Comparison of ENCODE assay signal across 29 mouse cellular contexts in the genomic region with DNA sequence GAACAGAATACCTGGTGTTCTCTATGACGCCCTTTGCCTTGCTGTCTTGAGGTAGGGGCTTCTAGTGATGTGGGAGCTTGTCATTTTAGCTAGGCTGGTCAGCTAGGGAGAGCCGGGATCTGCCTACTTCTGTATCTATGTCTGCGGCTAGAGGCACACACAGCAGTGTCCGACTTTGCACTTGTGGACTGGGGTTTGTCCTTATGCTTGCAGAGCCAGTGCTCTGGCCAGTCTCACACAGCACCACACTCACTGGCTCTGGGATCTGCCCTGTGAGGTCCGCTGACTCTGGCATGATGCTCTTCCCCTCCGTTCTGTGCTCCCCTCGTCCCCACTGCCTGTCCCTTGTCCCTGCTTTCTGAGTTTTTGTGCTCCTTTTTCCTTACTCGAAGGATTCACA.
"Had no signal": no experiment of that assay in that cellular context is flagged by ENCODE, and none has a peak within 500 bp of the region (broad histone marks: within the 10 kb centered on the region; RNA-seq: fewer than 3 reads in every experiment).

No protein-coding gene starts in this region.

- H3K9me3 ChIP-seq: heart, embryonic 12.5 days; heart, embryonic 13.5 days; heart, embryonic 15.5 days; hindbrain, embryonic 10.5 days; hindbrain, embryonic 12.5 days; hindbrain, embryonic 13.5 days; hindbrain, embryonic 15.5 days; intestine, embryonic 15.5 days; kidney, embryonic 15.5 days had no signal

- DNase-seq: heart, postnatal 10 days; heart, postnatal 14 days; heart, postnatal 36 days; kidney, adult 11 months; kidney, adult 18-20 months; kidney, adult 2 months; kidney, adult 8-10 months; kidney, adult 9 months; kidney, postnatal 10 days; kidney, postnatal 14 days; kidney, postnatal 25 days; kidney, postnatal 36 days; kidney, postnatal 4 days; layer of hippocampus, adult 9-11 months; layer of hippocampus, postnatal 36 days had no signal

- H3K4me3 ChIP-seq: heart, embryonic 12.5 days; heart, embryonic 13.5 days; heart, embryonic 15.5 days; hindbrain, embryonic 10.5 days; hindbrain, embryonic 12.5 days; hindbrain, embryonic 13.5 days; hindbrain, embryonic 15.5 days; intestine, embryonic 15.5 days; kidney, embryonic 15.5 days; layer of hippocampus, adult 2 months; left cerebral cortex, adult 2 months had no signal

- H3K27ac ChIP-seq: heart, embryonic 13.5 days; heart, embryonic 15.5 days; hindbrain, embryonic 10.5 days; hindbrain, embryonic 12.5 days; hindbrain, embryonic 13.5 days; hindbrain, embryonic 14.5 days; hindbrain, embryonic 15.5 days; hindbrain, postnatal 0 days; intestine, embryonic 15.5 days; kidney, embryonic 15.5 days; kidney, postnatal 0 days; layer of hippocampus, adult 2 months; left cerebral cortex, adult 2 months had no signal

- H3K27me3 ChIP-seq: heart, embryonic 12.5 days; heart, embryonic 13.5 days; heart, embryonic 15.5 days; hindbrain, embryonic 12.5 days; hindbrain, embryonic 15.5 days; intestine, embryonic 15.5 days; kidney, embryonic 15.5 days had no signal

- H3K4me1 ChIP-seq: heart, embryonic 12.5 days; heart, embryonic 13.5 days; heart, embryonic 15.5 days; intestine, embryonic 15.5 days; kidney, embryonic 15.5 days had no signal

- H3K36me3 ChIP-seq: heart, embryonic 12.5 days; heart, embryonic 13.5 days; heart, embryonic 15.5 days; hindbrain, embryonic 10.5 days; hindbrain, embryonic 12.5 days; hindbrain, embryonic 13.5 days; hindbrain, embryonic 15.5 days; intestine, embryonic 15.5 days; kidney, embryonic 15.5 days had no signal
